Mouse (Mus musculus) kidney, adult 8-10 months (tissue): ENCODE measurements around the gene Casp7.
"Not testable (repeated sequence)": the region's sequence is repeated elsewhere in the genome, so short reads cannot be mapped to it uniquely, and the experiment has no call there.

Experiments used
- DNase-seq, 2 experiments: peaks; one replicate each; pipeline ENCODE4 v3.0.0; 2022

Gene Casp7

GRCm38 (mm10) chr19:56396669-56397621, at the start of gene Casp7:
TSS of gene Casp7 (plus strand) at chr19:56397129.
- peak; percentile 47 to 62 for DNase-seq

DNA sequence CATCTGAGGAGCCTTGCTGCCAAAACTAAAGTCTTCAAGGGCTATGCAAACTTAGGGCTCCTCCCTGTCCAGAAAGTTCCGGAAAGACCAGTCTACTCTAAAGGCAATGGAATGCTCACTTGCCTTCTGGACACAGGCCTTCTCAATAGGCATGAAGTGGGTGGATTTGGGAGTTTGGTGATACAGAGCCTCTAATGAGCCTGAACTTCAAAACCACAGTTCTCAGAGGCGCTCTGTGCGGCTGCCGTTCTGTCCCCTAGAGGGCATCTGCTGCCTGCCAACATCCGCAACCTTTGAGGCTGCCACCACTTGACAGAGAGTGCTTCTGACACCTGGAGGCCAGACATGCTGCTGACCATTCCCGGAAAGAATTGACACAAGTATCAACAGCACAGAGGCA, 47.6 kb upstream of the Casp7 start:
- DNase-seq = peak in 1 of 2 experiments; percentile 35

- no peak for DNase-seq
Observed at GRCm38 (mm10) chr19:56353689-56354088, 43.2 kb upstream of the Casp7 start.

- no peak for DNase-seq
Observed at GRCm38 (mm10) chr19:56355201-56355600, 41.7 kb upstream of the Casp7 start.

GRCm38 (mm10) chr19:56356480-56357373, 40.2 kb upstream of the Casp7 start:
- peak; percentile 42 to 78 for DNase-seq

- not testable (repeated sequence) for DNase-seq
Observed at GRCm38 (mm10) chr19:56357374-56357708, 39.6 kb upstream of the Casp7 start.

GRCm38 (mm10) chr19:56358890-56359289, 38.0 kb upstream of the Casp7 start:
- no peak for DNase-seq

DNA sequence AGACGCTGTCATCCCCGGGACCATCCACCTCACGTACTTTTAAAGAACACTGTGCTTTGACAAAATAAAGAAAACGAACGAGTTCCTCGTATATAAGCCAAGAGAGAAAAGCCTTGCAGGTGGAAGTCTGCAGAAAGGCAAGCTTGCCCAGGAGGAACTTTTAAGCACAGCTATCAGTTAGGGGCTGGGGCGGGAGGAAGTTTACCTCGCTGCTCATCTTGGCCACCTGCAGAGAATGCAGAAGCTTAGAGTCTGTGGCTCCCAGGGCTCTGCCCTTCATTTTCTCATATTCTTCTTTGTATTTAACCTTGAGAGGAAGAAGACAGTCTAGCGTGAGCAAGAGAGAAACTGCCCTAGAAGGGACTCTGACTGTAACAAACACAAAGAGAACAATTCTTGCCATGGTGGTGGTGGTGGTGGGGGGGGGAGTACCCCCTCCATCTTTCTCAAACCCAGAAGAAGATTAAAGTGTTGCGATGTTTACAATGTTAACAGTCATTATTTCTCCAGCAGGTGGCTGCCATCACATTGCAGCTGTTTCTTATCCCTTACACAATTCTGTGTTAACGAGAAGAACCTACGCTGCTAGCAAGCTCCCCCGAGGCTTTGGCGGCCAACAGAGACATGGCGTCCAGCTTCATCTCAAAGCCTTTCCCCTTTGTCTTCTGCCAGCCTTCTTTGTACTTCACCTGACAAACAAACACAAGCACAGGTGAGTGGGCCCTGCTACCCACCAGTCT, 33.0 kb upstream of the Casp7 start:
- no peak for DNase-seq

DNA sequence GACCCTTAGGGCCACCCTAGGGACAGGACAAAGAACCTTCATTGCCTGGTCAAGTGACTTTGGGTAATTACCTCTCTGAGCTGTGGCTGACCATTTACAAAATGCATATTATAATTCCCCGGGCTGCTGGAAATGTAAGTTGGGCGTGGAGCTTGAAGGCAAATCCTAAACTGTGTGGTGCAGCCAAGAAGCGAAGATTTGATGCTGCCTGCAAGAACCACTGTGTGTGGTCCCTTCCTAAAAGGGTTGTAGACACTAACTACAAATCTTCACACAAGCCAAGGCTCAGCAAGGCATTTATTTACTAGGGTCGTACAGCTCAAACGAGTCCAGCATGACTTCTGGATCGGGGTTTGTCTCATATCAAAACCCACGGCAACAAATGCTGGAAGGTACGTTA, 32.4 kb upstream of the Casp7 start:
- no peak for DNase-seq

DNA sequence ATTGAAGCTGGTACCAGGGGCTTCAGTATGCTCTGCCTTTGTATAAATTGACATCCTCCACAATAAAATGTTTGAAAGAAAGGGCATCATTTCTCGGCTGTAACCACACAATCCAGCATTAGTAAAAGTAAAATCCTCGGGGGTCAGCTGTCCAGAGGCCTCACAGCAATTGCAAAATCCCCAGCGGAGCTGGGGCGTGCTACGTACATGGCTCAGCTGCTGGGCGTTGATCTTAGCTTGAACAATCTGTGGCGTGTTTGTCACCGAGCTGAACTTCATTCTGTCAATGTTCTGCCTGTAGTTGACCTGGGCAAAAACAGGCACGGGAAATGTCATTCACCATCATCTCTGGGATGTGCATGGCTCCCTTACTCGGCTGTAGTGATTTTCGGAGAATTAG, 30.8 kb upstream of the Casp7 start:
- DNase-seq = no peak

GRCm38 (mm10) chr19:56366625-56367024, 30.3 kb upstream of the Casp7 start:
- no peak for DNase-seq

DNA sequence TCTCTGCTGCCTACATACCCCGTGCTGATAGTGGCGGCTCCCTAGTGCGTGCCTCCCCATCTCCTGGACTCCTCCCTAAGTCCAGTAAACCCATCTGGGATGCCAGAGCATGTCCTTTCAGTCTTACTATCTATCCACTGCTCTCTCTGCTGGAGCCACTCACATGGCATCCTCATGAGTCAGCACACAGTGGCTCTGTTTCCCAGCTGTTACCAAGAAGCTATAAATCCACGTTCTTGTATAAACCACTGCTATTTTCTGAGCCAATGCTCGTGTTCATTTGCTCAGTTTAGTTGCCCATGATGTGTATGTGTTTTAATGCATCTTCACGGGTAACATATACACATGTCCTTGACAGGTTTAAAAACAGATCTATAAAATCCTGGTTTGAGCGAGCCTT, 29.2 kb upstream of the Casp7 start:
- no peak for DNase-seq

GRCm38 (mm10) chr19:56368912-56369311, 28.0 kb upstream of the Casp7 start:
- DNase-seq = no peak

GRCm38 (mm10) chr19:56370389-56371150, 26.4 kb upstream of the Casp7 start:
- no peak for DNase-seq

DNA sequence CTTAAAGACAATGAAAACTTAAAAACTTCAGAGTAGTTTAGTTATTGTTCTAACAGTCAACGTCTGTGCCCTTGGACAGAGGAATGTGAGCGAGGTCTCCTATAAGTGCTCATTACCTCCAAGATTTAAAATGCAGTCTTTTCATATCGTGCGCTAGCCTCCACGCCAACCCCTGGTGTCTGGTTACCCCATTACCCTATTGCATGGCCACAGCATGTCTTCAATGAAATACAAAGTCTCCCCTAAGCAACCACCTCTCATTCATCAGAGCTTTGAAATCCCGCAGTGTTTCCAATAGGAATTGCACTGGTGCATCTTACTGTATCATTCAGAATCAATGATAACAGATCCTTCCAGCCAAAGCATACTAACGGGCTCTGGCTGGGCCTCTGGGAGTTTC, 24.7 kb upstream of the Casp7 start:
- DNase-seq = no peak

- DNase-seq = no peak
Observed at GRCm38 (mm10) chr19:56373246-56373645, 23.7 kb upstream of the Casp7 start.

DNA sequence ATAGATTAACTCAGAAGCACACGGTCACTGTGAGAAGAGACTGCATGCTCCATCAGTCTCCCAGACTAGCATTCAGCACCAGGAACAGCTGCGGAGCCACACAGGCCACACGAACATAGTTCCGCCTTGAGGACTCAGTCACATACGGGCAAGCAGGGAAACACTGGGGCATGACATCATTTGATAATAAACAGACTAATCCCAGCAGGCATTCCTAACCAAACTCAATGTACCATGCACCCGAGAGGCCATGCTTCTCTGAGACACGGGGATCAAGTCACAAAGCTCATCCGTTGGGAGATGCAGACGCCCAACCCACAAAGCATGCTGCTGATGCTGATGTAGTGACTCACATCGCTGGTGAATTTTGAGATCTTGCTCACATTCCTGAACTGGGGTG, 22.9 kb upstream of the Casp7 start:
- no peak for DNase-seq

DNA sequence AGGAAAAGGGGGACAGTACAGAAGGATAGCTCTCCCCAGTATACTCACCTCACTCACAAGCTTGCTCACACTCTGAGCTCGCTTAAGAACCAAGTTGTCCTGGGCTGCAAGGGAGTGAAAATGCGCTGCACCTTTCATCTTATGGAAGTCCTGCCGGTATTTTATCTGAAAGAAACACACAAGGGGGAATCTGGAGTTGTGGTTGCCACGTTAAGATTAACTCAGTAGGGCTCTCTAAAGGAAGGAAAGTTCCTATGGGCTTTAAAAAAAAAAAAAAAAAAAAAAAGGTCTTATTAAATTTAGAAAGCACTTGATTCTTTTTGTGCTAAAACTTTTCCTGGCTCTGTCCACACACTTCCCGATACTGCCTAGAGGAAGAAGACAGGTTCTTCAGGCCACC, 18.9 kb upstream of the Casp7 start:
- no peak for DNase-seq

DNA sequence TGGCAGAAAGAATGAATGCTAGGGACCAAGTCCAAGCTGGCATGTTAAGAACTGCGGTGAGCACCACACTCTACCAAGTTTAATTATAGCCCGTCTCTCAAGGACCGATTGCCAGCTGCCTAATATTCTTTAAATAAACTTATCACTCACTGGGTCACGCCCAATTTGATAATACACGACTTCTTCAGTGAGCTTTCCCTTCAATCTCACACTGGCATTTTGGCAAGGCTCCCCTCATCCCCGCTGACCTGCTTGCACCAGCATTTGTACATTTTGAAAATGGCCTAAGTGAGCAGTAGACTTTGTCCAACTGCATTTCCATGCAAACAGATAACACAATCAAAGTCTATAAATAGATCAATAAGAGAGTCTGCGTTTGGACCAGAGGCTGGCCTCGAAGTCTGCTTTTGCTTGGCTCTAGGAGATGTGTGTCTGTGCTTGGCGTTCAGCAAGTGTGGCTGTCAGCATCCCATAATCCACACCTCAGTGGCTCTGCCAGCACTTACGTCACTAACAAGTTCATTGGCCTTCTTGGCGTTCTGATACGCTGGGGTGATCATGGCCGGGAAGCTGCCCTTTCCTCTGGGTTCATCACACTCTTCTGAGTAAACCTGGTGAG, 18.3 kb upstream of the Casp7 start:
- no peak for DNase-seq

DNA sequence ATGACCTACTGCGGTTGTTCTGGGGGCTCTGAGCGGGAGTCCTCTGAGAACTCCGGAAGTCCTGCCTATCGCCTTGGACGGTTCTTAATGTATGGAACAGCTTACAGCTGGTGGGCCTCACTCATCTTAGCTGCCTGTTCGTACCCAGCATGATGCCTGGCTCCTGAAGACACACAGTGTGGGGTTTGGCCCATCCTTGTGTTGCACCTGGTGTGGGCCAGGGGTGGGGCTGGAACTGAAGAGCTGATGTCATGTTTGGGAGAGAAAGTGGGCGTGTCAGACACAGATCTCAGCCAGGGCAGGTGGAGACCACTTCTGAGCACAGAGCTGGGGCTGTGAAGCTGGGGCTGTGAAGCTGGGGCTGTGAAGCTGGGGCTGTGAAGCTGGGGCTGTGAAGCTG, 16.6 kb upstream of the Casp7 start:
- no peak for DNase-seq

- no peak for DNase-seq
Observed at GRCm38 (mm10) chr19:56381407-56381806, 15.5 kb upstream of the Casp7 start.

DNA sequence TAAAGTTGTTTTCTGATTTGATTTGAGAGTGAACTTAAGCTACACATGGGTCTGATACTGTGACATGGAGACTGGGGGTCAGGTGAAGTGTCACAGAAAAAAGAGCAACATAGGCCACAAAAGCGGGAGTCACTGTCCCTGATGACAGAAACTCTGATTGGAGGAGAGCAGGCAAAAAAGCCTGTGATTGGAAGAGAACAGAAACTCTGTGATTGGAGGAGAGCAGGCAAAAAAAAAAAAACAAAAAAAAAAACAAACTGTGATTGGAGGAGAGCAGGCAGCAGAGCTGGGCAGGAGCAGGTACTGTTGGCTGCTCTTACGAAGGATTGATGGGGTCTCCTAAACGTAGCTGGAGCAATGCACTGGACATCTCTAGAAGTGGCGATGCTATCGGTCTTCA, 11.4 kb upstream of the Casp7 start:
- no peak for DNase-seq
